Mouse (Mus musculus) B cell, adult 2 months (primary cell): ENCODE results near the gene Gprin2.

Source experiments
- DNase-seq, 2 experiments: peaks; one replicate each; pipeline ENCODE4 v3.0.0; 2022

The Gprin2 gene

DNA sequence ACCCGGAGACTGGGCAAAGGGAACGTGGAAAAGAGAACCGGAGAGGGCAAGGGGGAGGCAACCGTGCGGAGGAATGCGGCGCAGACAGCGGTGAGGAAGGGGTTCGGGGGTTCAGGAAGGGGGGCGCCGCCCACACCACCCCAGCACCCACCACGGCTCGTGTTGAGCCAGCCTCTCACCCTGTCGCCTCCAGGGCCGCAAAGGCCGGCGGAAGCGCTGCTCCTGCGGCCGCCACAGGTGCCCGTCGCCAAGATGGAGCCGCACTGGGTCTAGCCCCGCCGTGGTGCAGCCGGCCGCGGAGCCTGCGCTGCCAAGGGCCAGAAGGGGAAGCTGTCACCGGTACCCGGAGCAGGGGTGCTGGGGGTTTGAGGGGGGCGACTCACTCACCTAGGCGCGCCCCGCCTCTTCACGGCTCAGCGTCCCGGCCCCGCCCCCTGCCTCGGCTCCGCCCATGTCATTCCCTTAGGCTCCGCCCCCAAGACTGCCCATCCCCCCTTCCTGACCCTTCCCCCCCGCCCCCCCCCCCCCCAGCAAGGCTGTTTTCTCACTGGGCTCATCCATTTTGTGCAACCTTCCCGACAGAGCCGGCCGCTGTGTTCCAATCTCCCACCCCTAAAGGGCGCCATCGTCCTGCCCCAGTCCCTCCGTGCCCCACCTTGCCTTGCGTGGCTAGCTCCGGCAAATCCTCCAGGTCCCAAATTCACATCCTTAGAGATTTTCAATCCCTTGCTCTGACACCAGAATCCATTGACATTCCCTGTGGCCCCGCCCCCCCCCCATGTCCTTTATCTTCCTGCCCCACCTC lies at the start of gene Gprin2:
Gene Gprin2 (minus strand): TSS at position 423 of the 805 bp plus-strand sequence.
- peak; percentile 25 for DNase-seq

DNA sequence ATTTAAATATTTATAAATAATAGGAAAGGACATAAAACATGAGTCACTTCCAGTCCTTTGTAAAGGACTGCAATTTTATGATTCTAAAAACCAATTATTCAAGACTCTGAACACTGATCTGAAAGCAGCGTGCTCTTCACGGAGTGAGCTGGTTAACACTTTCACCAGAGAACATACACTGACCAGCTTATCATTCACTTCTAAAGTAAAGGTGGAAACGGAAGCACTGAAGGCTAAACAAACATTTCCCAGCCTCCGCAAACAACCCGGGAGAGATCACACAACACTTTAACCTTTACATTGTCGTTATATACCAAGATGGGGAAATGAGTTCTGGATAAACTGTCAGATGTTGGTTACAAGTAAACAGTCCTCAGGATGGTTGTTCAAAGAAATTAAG lies 39.2 kb upstream of the Gprin2 start:
- no peak for DNase-seq

DNA sequence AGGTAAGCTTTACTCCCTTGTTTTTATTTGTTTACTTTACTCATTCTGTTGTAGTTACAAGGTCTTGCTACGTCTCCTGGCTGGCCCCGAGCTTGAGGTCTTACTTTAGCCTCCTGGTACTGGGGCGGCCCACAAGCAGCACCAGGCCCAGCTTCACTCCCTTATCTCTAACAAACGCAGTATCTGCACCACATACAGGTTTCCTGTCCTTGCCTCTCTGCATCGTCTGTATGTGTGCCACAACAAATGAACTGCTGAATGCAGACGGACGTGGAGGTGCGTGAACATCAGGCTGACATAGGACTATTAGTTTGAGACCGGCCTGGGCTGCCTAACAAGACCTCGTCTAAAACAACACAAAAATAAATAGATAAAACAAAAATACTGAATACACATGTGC lies 38.8 kb upstream of the Gprin2 start:
- no peak for DNase-seq

DNA sequence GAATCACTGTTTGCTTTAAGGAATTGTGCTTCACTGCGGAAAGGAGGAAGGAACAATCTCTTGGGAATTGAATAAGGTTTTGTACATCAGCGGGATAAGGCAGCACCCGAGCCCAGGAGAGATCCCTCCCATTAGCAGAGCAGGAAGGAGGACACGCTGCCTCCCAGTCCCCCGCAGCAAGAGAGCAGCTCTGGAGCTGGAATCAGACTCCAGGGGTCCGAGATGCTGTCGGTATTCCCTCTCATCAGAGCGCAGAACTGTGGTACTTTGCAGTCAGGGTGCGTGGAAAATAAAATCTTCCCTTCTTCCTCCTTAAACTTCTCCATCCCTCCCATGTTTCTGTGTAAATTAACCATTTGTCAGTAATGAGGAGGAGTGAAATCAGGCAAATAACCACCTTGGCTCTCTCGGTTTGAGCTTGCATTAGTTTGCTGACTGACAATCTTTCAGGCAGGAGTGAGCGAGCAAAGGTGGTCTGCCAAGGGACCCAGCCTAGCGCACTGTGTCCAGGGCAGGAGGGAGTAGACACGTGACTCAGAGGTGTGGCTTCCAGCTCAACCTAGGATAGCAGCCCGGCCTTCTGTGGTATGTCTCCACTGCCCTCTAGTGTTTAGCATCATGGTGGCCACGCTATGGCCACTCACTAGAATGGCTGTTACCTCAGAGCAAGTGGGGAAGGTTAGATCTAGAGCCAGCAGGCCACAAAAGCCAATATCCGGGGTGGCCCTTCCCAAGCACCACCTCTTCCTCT lies 33.4 kb upstream of the Gprin2 start:
- DNase-seq: peak; percentile 9

DNA sequence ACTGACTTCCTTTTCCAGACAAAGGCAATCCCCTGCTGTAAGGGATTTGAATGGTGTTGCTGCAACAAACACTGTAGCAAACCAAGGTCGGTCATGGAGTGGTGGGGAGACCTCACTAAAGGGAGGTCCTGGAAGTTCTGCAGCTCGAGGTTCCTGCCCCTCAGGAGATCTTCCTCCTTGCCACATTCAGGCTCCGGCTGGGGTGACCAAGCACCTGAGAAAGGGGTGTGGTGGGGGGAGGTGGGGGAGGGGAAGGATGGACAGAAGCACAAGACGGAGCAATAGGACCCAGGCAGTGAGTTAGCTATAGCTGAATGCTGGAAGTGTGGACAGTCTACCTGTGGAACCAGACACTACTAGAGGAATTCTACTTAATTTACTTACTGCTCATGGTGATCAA lies 32.4 kb upstream of the Gprin2 start:
- no peak for DNase-seq

DNA sequence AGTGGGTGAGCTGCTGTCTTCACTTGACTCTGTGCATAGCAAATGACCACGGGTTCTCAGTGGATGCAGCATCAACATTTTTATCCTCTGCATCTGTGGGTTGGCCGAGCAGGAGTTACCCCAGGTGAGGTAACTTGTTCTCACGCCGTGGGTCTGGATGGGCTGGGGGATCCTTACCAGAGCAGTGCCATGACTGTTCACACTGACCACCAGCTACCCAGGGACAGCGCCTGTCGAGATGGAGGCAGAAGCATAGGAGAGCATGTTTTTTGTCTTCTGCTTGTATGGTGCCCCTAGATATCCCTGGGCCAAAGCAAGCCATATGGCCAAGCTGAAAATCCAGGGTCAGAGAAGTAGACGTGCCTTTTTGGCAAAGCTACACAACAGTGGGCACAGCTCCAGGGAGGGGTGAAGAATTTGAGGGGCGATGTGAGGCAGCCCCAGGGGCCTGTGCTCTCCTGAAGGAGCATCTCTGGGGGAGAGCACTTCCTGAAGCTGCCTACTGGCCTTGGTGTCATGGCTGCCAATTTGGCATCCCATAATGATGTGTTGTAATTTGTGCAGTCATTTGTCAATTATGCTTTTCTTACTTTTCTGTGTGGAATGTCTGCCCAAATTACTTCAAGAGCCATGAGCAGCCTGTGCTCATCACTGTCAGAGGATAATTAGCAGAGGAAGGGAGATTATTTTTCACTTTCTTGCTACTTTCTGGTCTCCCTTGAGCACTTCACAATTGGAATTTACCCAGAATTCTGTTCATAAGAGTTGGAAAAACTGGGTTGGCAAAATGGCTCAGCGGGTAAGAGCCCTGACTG lies 31.6 kb upstream of the Gprin2 start:
- DNase-seq: no peak

DNA sequence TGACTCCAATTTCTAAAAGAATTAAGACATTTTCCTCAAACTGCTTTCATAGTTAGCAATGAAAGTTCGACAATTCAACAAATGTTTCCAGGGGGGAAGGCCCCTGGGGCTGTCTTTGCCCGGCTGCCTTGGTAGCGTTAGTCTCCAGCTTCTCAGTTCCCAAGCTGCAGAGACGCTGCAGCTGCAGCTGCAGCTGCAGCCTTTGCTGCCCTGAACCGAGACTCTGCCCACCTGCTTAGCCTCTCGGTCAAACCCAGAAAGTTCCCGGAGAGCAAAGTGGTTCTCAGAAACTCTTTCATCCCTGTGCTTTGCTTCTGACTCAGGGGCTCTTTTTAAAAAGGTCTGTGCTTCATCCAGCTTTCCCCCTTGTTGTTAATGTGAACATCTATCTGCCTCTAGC lies 30.9 kb upstream of the Gprin2 start:
- no peak for DNase-seq

DNA sequence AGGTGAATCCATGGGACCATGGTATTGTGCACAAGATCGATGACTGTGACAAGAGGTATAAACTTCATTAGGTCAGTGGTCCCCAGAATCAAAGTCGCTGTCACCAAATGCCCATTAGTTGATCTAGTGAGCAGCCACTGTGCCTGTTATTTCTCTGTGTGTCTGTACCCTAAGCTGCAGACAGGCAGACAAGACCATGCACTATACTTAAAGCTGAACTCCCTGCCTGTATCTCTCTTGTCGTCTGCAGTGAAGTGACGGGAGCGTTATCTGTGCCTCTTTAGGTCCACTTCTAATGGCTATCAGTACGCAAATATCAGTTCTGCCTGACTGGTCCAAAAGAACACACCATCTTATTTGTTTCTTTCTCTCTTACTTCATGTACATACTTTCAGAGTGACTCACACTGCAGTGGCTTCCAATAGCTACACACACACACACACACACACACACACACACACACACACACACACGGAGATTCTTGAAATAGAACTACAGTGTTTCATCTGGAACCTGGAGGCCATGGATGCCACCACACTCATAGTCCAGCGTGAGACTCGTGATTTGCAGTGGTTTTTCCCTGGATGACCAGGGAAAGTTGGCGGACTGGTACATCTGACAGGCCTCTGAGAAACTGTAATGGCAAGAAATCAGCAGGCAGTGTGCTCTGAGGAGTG lies 27.5 kb upstream of the Gprin2 start:
- no peak for DNase-seq

DNA sequence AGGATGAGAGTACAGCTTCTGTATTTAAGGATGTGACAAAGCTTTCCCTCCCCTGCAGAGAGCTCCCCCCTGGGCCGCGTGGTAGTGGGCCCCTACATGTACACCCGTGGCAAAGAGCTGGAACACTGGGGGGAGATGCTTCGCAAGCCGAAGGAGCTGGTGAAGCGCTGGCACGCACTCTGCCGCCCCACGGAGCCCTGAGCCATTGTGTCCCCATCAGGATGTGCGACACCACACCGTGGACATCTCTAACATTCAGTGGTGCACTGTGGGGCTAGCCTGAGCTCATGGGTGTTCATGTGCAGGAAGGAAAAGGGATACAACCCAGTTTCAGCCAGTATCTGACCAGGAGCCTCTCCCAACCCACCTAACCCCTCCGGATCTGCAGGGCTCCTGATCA lies 26.5 kb upstream of the Gprin2 start:
- DNase-seq: no peak

DNA sequence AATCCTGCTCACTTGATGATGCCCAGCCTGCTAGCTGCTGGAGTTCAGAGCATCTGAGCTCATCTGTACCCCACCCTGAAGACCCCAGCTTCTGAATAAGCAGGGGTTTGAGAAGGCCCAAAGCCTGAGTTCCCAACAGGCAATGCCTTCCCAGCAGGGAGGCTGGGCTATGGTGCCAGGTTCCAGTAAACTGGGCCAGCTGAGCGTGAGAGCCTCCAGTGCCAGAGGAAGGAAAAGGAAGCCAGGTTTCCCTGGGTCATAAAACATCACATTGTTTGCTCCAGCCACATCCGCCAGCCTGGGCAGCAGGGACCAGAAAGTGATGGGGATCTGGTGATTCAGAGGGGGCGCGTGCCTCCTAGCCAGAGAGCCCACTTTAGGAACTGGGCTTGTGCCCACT lies 25.1 kb upstream of the Gprin2 start:
- DNase-seq: no peak

DNA sequence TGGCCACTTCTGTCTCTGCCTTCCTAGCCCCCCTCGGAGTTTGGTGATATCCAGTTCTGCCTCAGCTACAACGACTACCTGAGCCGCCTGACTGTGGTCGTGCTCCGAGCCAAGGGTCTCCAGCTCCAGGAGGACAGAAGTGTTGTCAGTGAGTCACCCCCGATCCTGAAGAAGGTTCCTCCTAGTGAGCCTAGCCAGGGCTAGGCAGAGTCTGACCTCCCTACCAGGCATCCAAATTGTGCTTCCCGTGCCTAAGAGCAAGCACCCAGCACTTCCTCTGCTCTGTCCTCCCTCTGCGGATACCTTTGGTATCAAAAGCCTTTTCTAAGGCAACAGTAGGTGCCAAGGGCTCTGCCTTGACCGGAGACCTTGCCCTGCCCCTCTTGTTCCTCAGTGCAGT lies 24.5 kb upstream of the Gprin2 start:
- DNase-seq: no peak

DNA sequence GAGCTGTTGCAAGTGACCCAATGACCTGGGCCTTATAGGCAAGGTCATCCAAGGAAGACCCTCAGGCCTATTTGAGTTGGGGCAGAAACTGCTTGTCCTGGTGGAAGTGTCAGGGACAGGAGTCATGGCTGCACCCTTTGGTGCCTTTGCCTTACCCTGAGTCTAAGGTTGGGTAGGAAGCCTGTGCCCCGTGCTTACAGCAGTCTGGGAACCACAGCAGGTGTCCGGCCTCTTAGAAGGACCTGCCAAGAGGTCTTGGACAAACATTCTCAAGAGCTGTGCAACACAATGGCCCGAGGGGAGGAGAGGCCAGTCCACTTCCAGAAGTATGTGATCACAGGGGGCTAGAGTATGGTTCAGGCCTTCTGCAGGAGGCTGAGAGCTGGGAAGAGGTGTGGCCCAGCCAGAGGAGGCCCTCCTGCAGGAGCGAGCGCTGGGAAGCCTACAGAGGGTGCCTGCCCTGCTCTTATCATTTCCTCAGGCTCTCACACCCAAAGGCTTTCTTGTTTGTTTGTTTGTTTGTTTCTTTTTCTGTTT lies 22.0 kb upstream of the Gprin2 start:
- DNase-seq: no peak

DNA sequence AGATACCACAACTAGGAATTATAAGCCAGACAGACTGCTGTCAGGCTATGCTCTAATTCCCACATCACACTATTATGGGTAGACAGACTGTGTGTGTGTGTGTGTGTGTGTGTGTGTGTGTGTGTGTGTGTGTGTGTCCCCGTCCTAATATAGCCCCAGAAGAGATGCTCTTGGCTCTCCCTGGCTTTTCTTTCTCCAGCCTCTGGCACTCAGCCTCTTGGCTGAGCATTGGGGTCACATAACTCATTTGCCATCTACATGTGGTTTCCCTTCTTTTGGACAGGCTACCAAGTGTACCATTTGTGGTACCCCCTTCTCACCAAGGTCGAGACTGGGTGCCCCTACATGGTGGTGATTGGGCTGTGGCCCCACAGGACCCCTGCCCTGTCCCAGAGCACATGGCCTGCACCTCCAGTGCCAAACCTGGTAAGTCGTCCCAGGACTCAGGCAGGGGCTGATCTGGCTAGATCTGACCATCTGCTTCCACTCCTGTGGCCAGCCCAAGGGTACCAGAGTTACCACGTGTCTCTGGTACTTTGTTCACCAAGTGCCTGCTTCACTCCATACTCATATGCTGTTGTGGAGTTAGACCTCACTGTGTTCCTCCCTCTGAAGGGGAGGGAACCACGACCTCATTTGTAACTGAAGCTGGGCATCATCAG lies 20.1 kb upstream of the Gprin2 start:
- no peak for DNase-seq

DNA sequence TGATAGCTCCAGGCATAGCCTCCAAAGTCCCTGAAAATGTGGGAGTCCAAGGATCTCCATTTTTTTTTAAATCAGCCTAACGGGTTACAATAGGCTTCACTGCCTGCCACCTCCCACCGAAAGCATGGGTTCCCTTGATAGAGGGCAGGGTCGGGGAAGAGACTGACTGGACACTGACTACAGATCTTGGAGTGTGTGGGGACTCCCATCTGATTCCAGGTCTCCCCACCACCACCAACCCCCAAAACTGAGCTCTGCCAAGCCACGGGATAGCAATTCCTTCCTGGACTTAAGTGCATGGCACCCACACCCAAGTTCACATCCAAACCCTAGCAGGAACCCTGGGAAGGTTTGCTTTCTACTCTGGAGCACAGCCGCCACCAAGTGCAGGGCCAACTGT lies 19.0 kb upstream of the Gprin2 start:
- DNase-seq: no peak

DNA sequence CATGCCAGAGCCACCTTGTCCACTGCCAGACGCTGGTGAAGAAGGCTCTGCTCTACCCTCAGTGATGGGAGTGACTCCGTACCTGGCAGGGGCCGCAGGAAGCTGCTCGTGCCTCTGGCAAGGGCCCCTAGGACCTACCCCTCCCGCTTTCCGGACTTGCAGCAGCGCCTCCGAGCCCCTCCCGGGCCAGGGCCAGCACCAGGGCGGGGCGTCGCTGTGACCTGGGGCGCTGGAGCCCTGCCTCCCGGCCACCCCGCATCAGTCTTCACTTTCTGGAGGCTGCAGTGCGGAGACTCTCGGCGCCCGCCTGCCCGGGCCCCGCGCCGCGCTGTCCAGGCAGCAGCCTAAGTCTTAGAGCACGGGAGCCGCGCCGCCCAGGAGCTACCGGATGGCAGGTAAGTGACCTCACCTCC lies 18.3 kb upstream of the Gprin2 start:
- DNase-seq: no peak

DNA sequence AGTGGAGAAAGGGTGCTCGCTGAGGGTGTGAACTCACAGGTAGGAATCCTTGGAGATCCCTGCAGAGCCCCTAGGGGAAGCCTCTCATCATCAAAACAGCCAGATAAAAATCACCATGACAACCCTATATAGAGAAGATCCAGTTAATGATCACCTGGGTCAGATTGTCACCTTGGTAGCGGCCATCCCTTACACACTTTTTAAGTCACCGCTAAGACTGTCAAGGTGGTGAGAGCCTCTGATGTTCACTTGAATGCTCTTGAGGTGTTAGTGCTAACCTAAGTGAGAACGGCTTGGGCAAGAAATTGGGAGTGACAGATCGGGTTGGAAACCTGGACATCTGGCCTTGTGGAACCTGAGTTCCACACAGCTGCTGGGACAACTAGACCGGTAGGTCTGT lies 17.8 kb upstream of the Gprin2 start, which contains the start of gene Syt15:
Gene Syt15 (plus strand): TSS at position 301 of the 400 bp plus-strand sequence.
- no peak for DNase-seq

DNA sequence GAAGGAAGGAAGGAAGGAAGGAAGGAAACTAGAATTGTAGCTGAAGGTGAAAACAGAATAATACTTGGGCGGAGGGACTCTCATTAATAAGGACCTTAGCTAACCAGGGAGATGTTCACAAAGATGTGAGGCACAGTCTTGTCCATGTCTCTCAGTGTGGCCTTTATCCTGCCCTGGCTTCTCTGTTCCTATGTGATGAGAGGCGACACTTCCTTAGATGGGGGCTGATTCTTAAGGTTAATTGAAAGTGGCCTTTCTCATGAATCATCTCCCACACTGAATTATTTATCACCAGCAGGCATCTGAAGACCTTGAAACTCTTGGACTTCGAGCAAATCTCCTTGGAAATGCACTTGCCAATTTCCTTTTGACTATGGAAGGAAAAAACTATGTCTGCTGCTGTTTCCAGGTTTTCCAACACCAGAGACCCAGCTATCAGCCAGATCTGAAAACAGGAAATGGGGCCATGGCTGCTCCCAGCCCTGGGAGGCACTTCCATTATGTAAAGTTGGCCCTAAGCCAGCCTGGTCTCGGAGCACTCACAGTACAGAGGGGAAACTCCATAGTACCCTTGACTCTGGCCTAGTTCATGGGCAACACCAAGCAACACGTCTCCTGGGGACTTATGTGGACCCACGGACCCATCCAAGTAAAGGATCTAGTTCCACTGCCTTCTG lies 14.1 kb upstream of the Gprin2 start:
- DNase-seq: no peak

DNA sequence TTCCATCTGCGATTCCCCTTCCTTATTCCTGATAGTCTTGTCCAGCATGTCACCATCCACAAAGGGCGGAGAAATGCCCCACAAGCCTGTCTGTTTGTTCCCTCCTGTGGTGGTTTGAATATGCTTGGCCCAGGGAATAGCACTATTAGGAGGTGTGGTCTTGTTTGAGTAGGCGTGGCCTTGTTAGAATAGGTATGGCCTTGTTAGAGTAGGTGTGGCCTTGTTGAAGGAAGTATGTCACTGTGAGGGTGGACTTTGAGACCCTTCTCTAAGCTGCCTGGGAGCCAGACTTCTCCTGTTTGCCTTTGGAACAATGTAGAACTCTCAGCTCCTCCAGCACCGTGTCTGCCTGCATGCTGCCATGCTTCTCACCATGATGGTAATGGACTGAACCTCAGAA lies 8.5 kb upstream of the Gprin2 start:
- DNase-seq: no peak

DNA sequence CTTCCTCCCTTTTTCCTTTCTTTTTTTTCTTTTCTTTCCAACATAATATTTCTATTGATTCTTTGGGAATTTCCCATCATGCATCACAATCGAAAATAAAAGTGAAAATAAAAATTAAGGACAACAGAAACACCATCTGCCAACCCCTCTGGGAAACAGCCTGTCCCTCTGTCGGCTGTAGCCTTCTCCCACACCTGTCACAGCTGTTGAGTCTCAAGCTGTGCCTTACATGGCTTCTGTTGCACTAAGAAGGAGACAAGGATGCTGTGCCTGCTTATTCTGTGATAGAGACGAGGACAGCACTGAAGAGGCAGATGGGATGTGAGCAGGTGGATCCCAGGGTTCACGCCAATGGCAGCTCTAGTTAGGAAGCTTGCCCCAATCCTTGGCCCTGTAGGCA lies 7.6 kb upstream of the Gprin2 start:
- no peak for DNase-seq

DNA sequence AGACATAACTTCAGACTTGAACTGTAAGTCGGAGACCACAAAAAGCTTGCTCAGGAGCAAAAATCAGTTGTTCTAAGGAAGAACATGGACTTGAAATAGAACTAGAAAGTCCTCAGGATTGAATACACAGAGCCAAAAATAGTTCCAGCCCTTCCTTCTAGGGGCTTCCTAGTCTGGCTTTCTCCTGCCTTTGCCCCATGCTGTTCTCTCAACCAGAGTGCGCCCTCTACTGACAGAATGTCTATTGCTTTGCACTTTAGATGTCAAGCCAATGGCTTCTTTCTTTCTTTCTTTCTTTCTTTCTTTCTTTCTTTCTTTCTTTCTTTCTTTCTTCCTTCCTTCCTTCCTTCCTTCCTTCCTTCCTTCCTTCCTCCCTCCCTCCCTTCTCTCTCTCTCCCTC lies 7.2 kb upstream of the Gprin2 start:
- DNase-seq: no peak

DNA sequence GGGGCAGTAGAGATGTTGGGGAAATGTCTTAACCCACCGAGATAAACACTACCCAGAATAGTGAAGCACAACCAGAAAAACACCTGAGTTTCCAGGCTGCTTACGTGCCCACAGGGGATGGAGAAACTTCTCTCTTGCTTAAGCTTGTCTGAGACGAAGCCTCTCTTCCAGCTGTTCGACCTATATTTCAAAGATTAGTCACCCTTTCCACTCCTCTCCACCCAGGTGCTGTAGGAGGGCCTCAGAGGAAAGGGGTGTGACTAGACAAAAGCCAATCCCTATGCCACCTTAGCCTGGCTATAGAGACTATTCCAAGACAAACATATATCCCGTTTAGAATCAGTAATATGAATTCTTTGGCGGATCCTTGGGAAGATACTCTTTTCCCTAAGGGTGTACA lies 6.5 kb upstream of the Gprin2 start:
- no peak for DNase-seq
